32 mouse cellular contexts compared by ENCODE assay signal in the genomic region with DNA sequence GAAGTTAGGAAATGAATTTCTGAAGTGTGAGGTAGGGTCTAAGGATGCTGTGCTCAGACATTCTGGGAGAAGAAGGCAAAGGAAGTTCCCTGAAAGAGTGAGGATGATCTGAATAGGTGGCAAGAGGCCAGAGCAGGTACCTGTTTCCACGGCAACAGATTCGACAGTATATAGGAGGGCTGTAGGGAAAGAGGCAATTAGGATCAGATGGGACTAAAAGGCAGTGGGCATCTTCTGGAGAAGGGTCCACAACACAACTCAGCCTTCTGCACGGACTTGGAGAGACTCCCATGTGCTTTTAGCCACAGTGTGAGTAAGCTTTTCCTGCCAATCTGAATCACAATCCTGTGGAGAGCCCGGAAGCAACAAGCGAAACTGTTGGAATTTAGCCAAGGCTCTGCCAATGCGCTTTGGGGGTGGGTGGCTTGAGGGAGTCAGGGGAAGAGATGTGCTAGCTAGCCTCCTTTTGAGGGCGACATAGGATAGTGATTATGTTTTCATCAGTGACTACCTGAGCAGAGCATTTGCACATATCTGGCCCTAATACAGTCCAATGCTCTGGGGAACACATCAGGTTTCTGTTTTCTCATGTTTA. TPM values are rescaled to one million over a fixed set of nuclear protein-coding genes. Genes with fewer than 3 reads are reported as not detected.
DNase-seq lines count a peak whose midpoint lies in the region; ATAC-seq and TF ChIP-seq lines count a peak whose summit lies in the region.
"Had no signal": no experiment of that assay in that cellular context is flagged by ENCODE, and none has a peak within 500 bp of the region (broad histone marks: within the 10 kb centered on the region; RNA-seq: fewer than 3 reads in every experiment).

No protein-coding gene starts in this region.

- H3K9me3 ChIP-seq in forebrain, embryonic 15.5 days: no peaks in the 10 kb centered on the region
- H3K9me3 ChIP-seq in forebrain, embryonic 11.5 days (ENCODE audit: control insufficient read depth, low read length): no peaks in the 10 kb centered on the region
- H3K9me3 ChIP-seq in intestine, embryonic 14.5 days (ENCODE audit: control insufficient read depth, low read length): no peaks in the 10 kb centered on the region
- no peaks in the 10 kb centered on the region for H3K9me3 ChIP-seq in intestine, postnatal 0 days (ENCODE audit: control insufficient read depth)
- H3K9me3 ChIP-seq in midbrain, embryonic 16.5 days (replicated peaks; ENCODE audit: control insufficient read depth, low read length, poor library complexity, severe bottlenecking): no peaks in the 10 kb centered on the region
- no peaks in the 10 kb centered on the region for H3K9me3 ChIP-seq in midbrain, embryonic 11.5 days (ENCODE audit: control insufficient read depth, low read length)
- H3K9me3 ChIP-seq in midbrain, postnatal 0 days (ENCODE audit: low read length): no peaks in the 10 kb centered on the region
- H3K9me3 ChIP-seq: embryonic facial prominence, embryonic 13.5 days; lung, embryonic 15.5 days; neural tube, embryonic 12.5 days had no signal

- peak; percentile 71; the same call in 1 of the 2 replicates for ATAC-seq in forebrain, embryonic 15.5 days (replicated peaks)
- ATAC-seq in forebrain, embryonic 11.5 days (replicated peaks; ENCODE audit: low FRiP score): no peak
- ATAC-seq in intestine, embryonic 14.5 days (replicated peaks; ENCODE audit: low FRiP score, low TSS enrichment, low read depth): no peak
- no peak for ATAC-seq in intestine, postnatal 0 days
- ATAC-seq in midbrain, embryonic 16.5 days: peak; percentile 62; the same call in 1 of the 2 replicates
- no peak for ATAC-seq in midbrain, embryonic 11.5 days (ENCODE audit: low FRiP score)
- ATAC-seq in midbrain, postnatal 0 days (ENCODE audit: low FRiP score): peak; percentile 23; the same call in 1 of the 2 replicates
- ATAC-seq: activated CD4-positive, CD25-positive, alpha-beta regulatory T cell, adult 4 months; intestine, embryonic 16.5 days had no signal

- H3K36me3 ChIP-seq in forebrain, embryonic 15.5 days: no peaks in the 10 kb centered on the region
- no peaks in the 10 kb centered on the region for H3K36me3 ChIP-seq in forebrain, embryonic 11.5 days (ENCODE audit: control insufficient read depth, insufficient read depth, low read length)
- H3K36me3 ChIP-seq in intestine, embryonic 14.5 days (ENCODE audit: control insufficient read depth, insufficient read depth, low read length): no peaks in the 10 kb centered on the region
- no peaks in the 10 kb centered on the region for H3K36me3 ChIP-seq in intestine, postnatal 0 days (ENCODE audit: control insufficient read depth, insufficient read depth)
- no peaks in the 10 kb centered on the region for H3K36me3 ChIP-seq in midbrain, embryonic 16.5 days (ENCODE audit: control insufficient read depth, insufficient read depth, low read length)
- no peaks in the 10 kb centered on the region for H3K36me3 ChIP-seq in midbrain, embryonic 11.5 days (ENCODE audit: control insufficient read depth, insufficient read depth, low read length)
- H3K36me3 ChIP-seq in midbrain, postnatal 0 days (ENCODE audit: insufficient read depth, low read length): no peaks in the 10 kb centered on the region
- H3K36me3 ChIP-seq: embryonic facial prominence, embryonic 13.5 days; G1E; lung, embryonic 15.5 days; neural tube, embryonic 12.5 days had no signal

- WGBS in forebrain, embryonic 15.5 days: 47% methylated on average over 7 of the region's 7 CpGs
- 75% methylated on average over 7 of the region's 7 CpGs for WGBS in forebrain, embryonic 11.5 days
- WGBS in intestine, embryonic 14.5 days: 60% methylated on average over 7 of the region's 7 CpGs
- 75% methylated on average over 7 of the region's 7 CpGs for WGBS in intestine, postnatal 0 days
- 56% methylated on average over 7 of the region's 7 CpGs for WGBS in midbrain, embryonic 16.5 days
- 73% methylated on average over 7 of the region's 7 CpGs for whole genome bisulfite sequencing in midbrain, embryonic 11.5 days
- 43% methylated on average over 7 of the region's 7 CpGs for WGBS in midbrain, postnatal 0 days

- DNase-seq in forebrain, embryonic 11.5 days (ENCODE audit: low spot score): no peak
- DNase-seq in intestine, embryonic 14.5 days (ENCODE audit: low spot score): peak; percentile 44
- DNase-seq in midbrain, embryonic 11.5 days (ENCODE audit: low spot score, missing footprints): no peak
- DNase-seq in midbrain, postnatal 0 days (ENCODE audit: low spot score): peak; percentile 79
- no peak for DNase-seq in right cerebral cortex, postnatal 10 days (ENCODE audit: low spot score in 2 of 2)
- DNase-seq: adrenal gland, postnatal 10 days; B cell, adult 2 months; cerebellum, postnatal 25 days; gastrocnemius, postnatal 14 days; heart, adult 11 months; kidney, postnatal 25 days; lung, postnatal 4 days; retina, postnatal 1 day; thymus, postnatal 14 days had no signal

- H3K9ac ChIP-seq in forebrain, embryonic 15.5 days (replicated peaks): no peak overlapping the region
- no peak overlapping the region for H3K9ac ChIP-seq in forebrain, embryonic 11.5 days (ENCODE audit: low read length)
- no peak overlapping the region for H3K9ac ChIP-seq in intestine, embryonic 14.5 days (ENCODE audit: low read length)
- no peak overlapping the region for H3K9ac ChIP-seq in intestine, postnatal 0 days (ENCODE audit: low read depth, low read length)
- no peak overlapping the region for H3K9ac ChIP-seq in midbrain, embryonic 16.5 days (ENCODE audit: low read depth, low read length)
- H3K9ac ChIP-seq in midbrain, embryonic 11.5 days (ENCODE audit: low read length): no peak overlapping the region
- no peak overlapping the region for H3K9ac ChIP-seq in midbrain, postnatal 0 days (replicated peaks; ENCODE audit: low read length, poor library complexity, severe bottlenecking)
- H3K9ac ChIP-seq: embryonic facial prominence, embryonic 13.5 days; liver, embryonic 14.5 days; lung, embryonic 15.5 days; neural tube, embryonic 12.5 days had no signal

- no peak overlapping the region for H3K4me2 ChIP-seq in forebrain, embryonic 15.5 days (replicated peaks)
- no peak overlapping the region for H3K4me2 ChIP-seq in forebrain, embryonic 11.5 days (ENCODE audit: low read depth, low read length, severe bottlenecking)
- H3K4me2 ChIP-seq in intestine, embryonic 14.5 days (ENCODE audit: low read length): no peak overlapping the region
- H3K4me2 ChIP-seq in intestine, postnatal 0 days (replicated peaks; ENCODE audit: low read depth): no peak overlapping the region
- H3K4me2 ChIP-seq in midbrain, embryonic 16.5 days (ENCODE audit: low read length): no peak overlapping the region
- no peak overlapping the region for H3K4me2 ChIP-seq in midbrain, embryonic 11.5 days
- no peak overlapping the region for H3K4me2 ChIP-seq in midbrain, postnatal 0 days (ENCODE audit: low read depth, low read length, poor library complexity, severe bottlenecking)
- H3K4me2 ChIP-seq: embryonic facial prominence, embryonic 13.5 days; heart, embryonic 11.5 days; lung, embryonic 15.5 days; neural tube, embryonic 12.5 days had no signal

- no peak for TF ChIP-seq CTCF in intestine, postnatal 0 days (IDR thresholded peaks at IDR 0.05; ENCODE audit: low read depth)
- TF ChIP-seq CTCF in midbrain, postnatal 0 days (IDR thresholded peaks at IDR 0.05): no peak

- H3K27me3 ChIP-seq in forebrain, embryonic 15.5 days: no peaks in the 10 kb centered on the region
- no peaks in the 10 kb centered on the region for H3K27me3 ChIP-seq in forebrain, embryonic 11.5 days (ENCODE audit: control insufficient read depth, insufficient read depth, low read length)
- H3K27me3 ChIP-seq in intestine, embryonic 14.5 days (replicated peaks; ENCODE audit: control insufficient read depth, insufficient read depth, low read length): no peaks in the 10 kb centered on the region
- H3K27me3 ChIP-seq in intestine, postnatal 0 days (replicated peaks; ENCODE audit: control insufficient read depth, insufficient read depth, low read length): no peaks in the 10 kb centered on the region
- H3K27me3 ChIP-seq in midbrain, embryonic 16.5 days (ENCODE audit: control insufficient read depth, insufficient read depth, low read depth, low read length): no peaks in the 10 kb centered on the region
- no peaks in the 10 kb centered on the region for H3K27me3 ChIP-seq in midbrain, embryonic 11.5 days (ENCODE audit: control insufficient read depth, insufficient read depth, low read length)
- H3K27me3 ChIP-seq in midbrain, postnatal 0 days (ENCODE audit: insufficient read depth, low read length): no peaks in the 10 kb centered on the region
- H3K27me3 ChIP-seq: CH12.LX; embryonic facial prominence, embryonic 13.5 days; lung, embryonic 15.5 days; neural tube, embryonic 12.5 days had no signal

- no peak overlapping the region for H3K27ac ChIP-seq in forebrain, embryonic 15.5 days (replicated peaks)
- H3K27ac ChIP-seq in forebrain, embryonic 11.5 days (ENCODE audit: low read depth, low read length): no peak overlapping the region
- H3K27ac ChIP-seq in intestine, embryonic 14.5 days (ENCODE audit: low read depth): no peak overlapping the region
- H3K27ac ChIP-seq in intestine, postnatal 0 days (ENCODE audit: low read depth, low read length): no peak overlapping the region
- no peak overlapping the region for H3K27ac ChIP-seq in midbrain, embryonic 16.5 days (ENCODE audit: low read length)
- no peak overlapping the region for H3K27ac ChIP-seq in midbrain, embryonic 11.5 days (ENCODE audit: low read depth, low read length)
- no peak overlapping the region for H3K27ac ChIP-seq in midbrain, postnatal 0 days (ENCODE audit: low read depth, low read length)
- H3K27ac ChIP-seq: embryonic facial prominence, embryonic 13.5 days; liver, embryonic 14.5 days; lung, embryonic 15.5 days; neural tube, embryonic 12.5 days had no signal

- no peak overlapping the region for H3K4me3 ChIP-seq in forebrain, embryonic 15.5 days
- no peak overlapping the region for H3K4me3 ChIP-seq in forebrain, embryonic 11.5 days (ENCODE audit: low read depth, low read length)
- no peak overlapping the region for H3K4me3 ChIP-seq in intestine, embryonic 14.5 days (ENCODE audit: low read depth, low read length)
- H3K4me3 ChIP-seq in intestine, postnatal 0 days (ENCODE audit: low read depth, low read length): no peak overlapping the region
- H3K4me3 ChIP-seq in midbrain, embryonic 16.5 days (ENCODE audit: low read depth, low read length): no peak overlapping the region
- H3K4me3 ChIP-seq in midbrain, embryonic 11.5 days (ENCODE audit: low read depth, low read length): no peak overlapping the region
- H3K4me3 ChIP-seq in midbrain, postnatal 0 days (ENCODE audit: low read depth, low read length): no peak overlapping the region
- H3K4me3 ChIP-seq: embryonic facial prominence, embryonic 13.5 days; lung, embryonic 15.5 days; neural tube, embryonic 12.5 days had no signal

- H3K4me1 ChIP-seq in forebrain, embryonic 15.5 days: peaks cover 6% of the 10 kb centered on the region
- no peaks in the 10 kb centered on the region for H3K4me1 ChIP-seq in forebrain, embryonic 11.5 days (replicated peaks; ENCODE audit: control insufficient read depth, insufficient read depth, low read length)
- no peaks in the 10 kb centered on the region for H3K4me1 ChIP-seq in intestine, embryonic 14.5 days (replicated peaks; ENCODE audit: control insufficient read depth, insufficient read depth, low read length)
- no peaks in the 10 kb centered on the region for H3K4me1 ChIP-seq in intestine, postnatal 0 days (replicated peaks; ENCODE audit: control insufficient read depth, insufficient read depth, low read length)
- H3K4me1 ChIP-seq in midbrain, embryonic 16.5 days (ENCODE audit: control insufficient read depth, insufficient read depth, low read length): peaks cover 3% of the 10 kb centered on the region
- H3K4me1 ChIP-seq in midbrain, embryonic 11.5 days (ENCODE audit: control insufficient read depth, insufficient read depth, low read length): no peaks in the 10 kb centered on the region
- 0 out of 2 replicates have a peak, but pooled peaks cover 3% of the 10 kb centered on the region for H3K4me1 ChIP-seq in midbrain, postnatal 0 days (ENCODE audit: insufficient read depth, low read length)
- H3K4me1 ChIP-seq: lung, embryonic 15.5 days; neural tube, embryonic 12.5 days had no signal

RNA-seq across cellular contexts. Expression of gene Tpo, which starts 21.8 kb away (rescaled TPM):
- polyA plus RNA-seq in forebrain, embryonic 15.5 days (2015; fragmentation: Nextera tagmentation; extraction: Ambion mirVana): 0.09 and 0.14 TPM in 2 replicates
- polyA plus RNA-seq in forebrain, embryonic 11.5 days (2014; fragmentation: Nextera tagmentation; extraction: Ambion mirVana): not detected in 2 replicates
- 0.05 and 0.12 TPM in 2 replicates for polyA plus RNA-seq in intestine, embryonic 14.5 days (2014; fragmentation: Nextera tagmentation; extraction: Ambion mirVana)
- not detected in 2 replicates for polyA plus RNA-seq in intestine, postnatal 0 days (2015; fragmentation: Nextera tagmentation; extraction: Ambion mirVana)
- 0.21 and 0.24 TPM in 2 replicates for polyA plus RNA-seq in midbrain, embryonic 16.5 days (2015; fragmentation: Nextera tagmentation; extraction: Ambion mirVana)
- not detected in 2 replicates for polyA plus RNA-seq in midbrain, embryonic 11.5 days (2014; fragmentation: Nextera tagmentation; extraction: Ambion mirVana)
- 0.05 and 0.49 TPM in 2 replicates for total RNA-seq in midbrain, postnatal 0 days (2014; rRNA removed)
- 0.54 and 0.59 TPM in 2 replicates for polyA plus RNA-seq in midbrain, postnatal 0 days (2015; fragmentation: Nextera tagmentation; extraction: Ambion mirVana)
- total RNA-seq: adrenal gland, postnatal 10 days; CH12.LX; gastrocnemius, postnatal 14 days; hematopoietic stem cell, adult 5-6 weeks; megakaryocyte-erythroid progenitor cell, adult 5-6 weeks had no signal
- polyA plus RNA-seq: activated CD4-positive, CD25-positive, alpha-beta regulatory T cell, adult 4 months; embryonic facial prominence, embryonic 13.5 days; G1E; heart, embryonic 11.5 days; heart, postnatal 0 days; intestine, embryonic 16.5 days; kidney, embryonic 14.5 days; limb, embryonic 14.5 days; liver, embryonic 14.5 days; lung, embryonic 15.5 days; neural tube, embryonic 12.5 days; stomach, embryonic 14.5 days had no signal

Comparison
In these comparisons a context has a peak if more than half of its experiments do, and no peak if none do; other contexts are left out.
1. ATAC-seq: peak in forebrain, embryonic 15.5 days (single experiment), midbrain, embryonic 16.5 days (single experiment) and midbrain, postnatal 0 days (single experiment); none in forebrain, embryonic 11.5 days (single experiment), intestine, embryonic 14.5 days (single experiment), intestine, postnatal 0 days (single experiment) and midbrain, embryonic 11.5 days (single experiment).
2. DNase-seq: peak in intestine, embryonic 14.5 days (single experiment) and midbrain, postnatal 0 days (single experiment); none in forebrain, embryonic 11.5 days (single experiment), midbrain, embryonic 11.5 days (single experiment) and right cerebral cortex, postnatal 10 days (0 of 2).